Mouse (Mus musculus) liver, adult 2 months (tissue): ENCODE results near the gene Cic.

Experiments used
- CTCF ChIP-seq: fragments of 200-500 bp; IDR thresholded peaks from 2 replicates; pipeline ENCODE4 v1.5.1; 2011; ENCODE audit warnings: low read depth, low read length, control low read depth
- POLR2A ChIP-seq: fragments of 200-500 bp; IDR thresholded peaks from 2 replicates; pipeline ENCODE4 v1.6.1; 2011; ENCODE audit warnings: low read length, control low read depth; ENCODE audit not compliant: insufficient read depth; ENCODE audit errors: extremely low read depth

GRCm38 (mm10) chr7:25279076-25279860, 11.8 kb downstream of the Cic start:
- TF ChIP-seq POLR2A = no peak
- TF ChIP-seq CTCF = no peak
